In the genomic region with DNA sequence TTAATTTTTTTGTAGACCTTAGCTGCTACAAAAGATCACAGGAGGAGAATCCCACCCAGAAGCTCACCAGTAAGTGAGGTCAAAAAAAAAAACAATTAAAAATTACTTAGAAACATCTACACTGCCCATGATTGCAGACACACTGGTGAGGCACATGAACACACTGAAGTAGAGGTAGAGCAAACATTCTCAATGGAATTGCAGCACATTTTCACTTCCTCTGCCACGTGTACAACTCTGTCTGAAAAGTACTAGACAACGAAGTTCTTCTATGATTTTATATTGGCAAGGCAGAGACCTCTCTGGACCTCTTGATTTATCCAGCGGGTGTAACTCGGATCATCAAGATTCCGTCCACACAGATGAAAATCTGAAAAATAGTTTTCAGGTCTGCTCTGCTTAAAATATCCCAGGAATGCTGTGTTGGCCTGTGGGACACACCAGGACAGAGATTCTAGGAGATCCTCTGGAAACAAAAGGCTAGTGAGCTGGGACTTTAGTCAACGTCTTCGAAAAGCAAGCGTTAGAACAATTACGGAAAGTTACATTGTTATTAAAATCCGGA, we compare ENCODE assay signal across 7 mouse cellular contexts. TPM values are rescaled to one million over a fixed set of nuclear protein-coding genes. Genes with fewer than 3 reads are reported as not detected.
DNase-seq lines count a peak whose midpoint lies in the region; ATAC-seq lines count a peak whose summit lies in the region.

No protein-coding gene starts in this region.

- peak overlapping the region; percentile 89 for H3K4me3 ChIP-seq in forebrain, embryonic 14.5 days (ENCODE audit: low read depth, low read length)
- H3K4me3 ChIP-seq in liver, embryonic 11.5 days (ENCODE audit: low read depth, low read length), result peak overlapping the region; percentile 93

- DNase-seq in 3T3-L1 (ENCODE audit: low read depth, low spot score) (peak; percentile 62), A20 (ENCODE audit: low read depth, low spot score) (peak; percentile 50)
- no peak for DNase-seq in forebrain, embryonic 14.5 days (ENCODE audit: low spot score)
- no peak for DNase-seq in liver, embryonic 11.5 days (ENCODE audit: low spot score)
- DNase-seq in left cerebral cortex, adult 11 months (ENCODE audit: low spot score), result no peak
- no peak for DNase-seq in left cerebral cortex, postnatal 10 days (ENCODE audit: extremely low spot score in 1 of 2, low spot score in 2 of 2)

- no peak overlapping the region for H3K27ac ChIP-seq in forebrain, embryonic 14.5 days (ENCODE audit: low read depth, low read length)
- H3K27ac ChIP-seq in liver, embryonic 11.5 days (ENCODE audit: low read depth, low read length), result no peak overlapping the region

- ATAC-seq in forebrain, embryonic 14.5 days, result no peak
- no peak for ATAC-seq in liver, embryonic 11.5 days (replicated peaks; ENCODE audit: low FRiP score)
- ATAC-seq in erythroid progenitor cell, adult 5-6 weeks (replicated peaks; ENCODE audit: low FRiP score, poor library complexity, severe bottlenecking), result no peak

- peaks cover 10% of the 10 kb centered on the region for H3K4me1 ChIP-seq in forebrain, embryonic 14.5 days (ENCODE audit: control insufficient read depth, insufficient read depth, low read length)
- 0 out of 2 replicates have a peak, but pooled peaks cover 2% of the 10 kb centered on the region for H3K4me1 ChIP-seq in liver, embryonic 11.5 days (replicated peaks; ENCODE audit: control insufficient read depth, insufficient read depth, low read length)

- no peak overlapping the region for H3K9ac ChIP-seq in forebrain, embryonic 14.5 days (ENCODE audit: low read length)
- peak overlapping the region; percentile 96; the same call in 1 of the 2 replicates for H3K9ac ChIP-seq in liver, embryonic 11.5 days (ENCODE audit: low read depth, low read length)

- no peaks in the 10 kb centered on the region for H3K27me3 ChIP-seq in forebrain, embryonic 14.5 days (replicated peaks; ENCODE audit: control insufficient read depth, insufficient read depth, low read length)
- H3K27me3 ChIP-seq in liver, embryonic 11.5 days (replicated peaks; ENCODE audit: control insufficient read depth, insufficient read depth, low read length), result no peaks in the 10 kb centered on the region

- H3K36me3 ChIP-seq in forebrain, embryonic 14.5 days (ENCODE audit: control insufficient read depth, insufficient read depth, low read length), result no peaks in the 10 kb centered on the region
- H3K36me3 ChIP-seq in liver, embryonic 11.5 days (ENCODE audit: control insufficient read depth, insufficient read depth, low read length), result no peaks in the 10 kb centered on the region

- peak overlapping the region; percentile 77 for H3K4me2 ChIP-seq in forebrain, embryonic 14.5 days (ENCODE audit: low read length)
- H3K4me2 ChIP-seq in liver, embryonic 11.5 days, result peak overlapping the region; percentile 68

- H3K9me3 ChIP-seq in forebrain, embryonic 14.5 days (replicated peaks; ENCODE audit: control insufficient read depth, low read length), result no peaks in the 10 kb centered on the region
- no peaks in the 10 kb centered on the region for H3K9me3 ChIP-seq in liver, embryonic 11.5 days (ENCODE audit: control insufficient read depth, low read length)

- intact Hi-C loops in left cerebral cortex, postnatal 10 days (cut with DNase I), result no loop called here

- WGBS in forebrain, embryonic 14.5 days, result 45% methylated on average over 10 of the region's 10 CpGs
- WGBS in liver, embryonic 11.5 days, result 45% methylated on average over 10 of the region's 10 CpGs

RNA-seq across cellular contexts. Expression of a gene that starts 1.0 kb away (rescaled TPM):
- polyA plus RNA-seq in forebrain, embryonic 14.5 days (2014; fragmentation: Nextera tagmentation; extraction: Ambion mirVana), result 9.4 and 12.1 TPM in 2 replicates
- 7.6 and 8.0 TPM in 2 replicates for polyA plus RNA-seq in liver, embryonic 11.5 days (2014; fragmentation: Nextera tagmentation; extraction: Ambion mirVana)
- total RNA-seq in erythroid progenitor cell, adult 5-6 weeks (2015; ENCODE audit: low replicate concordance), result 4.3 and 5.9 TPM in 2 replicates
- 1.9 and 2.3 TPM in 2 replicates for total RNA-seq in erythroid progenitor cell, adult 5-6 weeks (2017; ENCODE audit: low replicate concordance)
- total RNA-seq in left cerebral cortex, postnatal 10 days (2021), result 10 to 100 TPM; 38.8 to 39.4 TPM

Comparison
In these comparisons a context has a peak if more than half of its experiments do, and no peak if none do; other contexts are left out.
1. DNase-seq: peak in 3T3-L1 (single experiment) and A20 (single experiment); none in forebrain, embryonic 14.5 days (single experiment), liver, embryonic 11.5 days (single experiment), left cerebral cortex, adult 11 months (single experiment) and left cerebral cortex, postnatal 10 days (0 of 2).
2. RNA of a gene that starts 1.0 kb away (total RNA-seq): 38.8 to 39.4 TPM in left cerebral cortex, postnatal 10 days; 1.9 to 5.9 TPM in erythroid progenitor cell, adult 5-6 weeks; every median in the first group is over 4 times any median in the second.